Mouse (Mus musculus): Measurements from ENCODE around the gene 0610010F05Rik. TPM values are rescaled to one million over a fixed set of nuclear protein-coding genes. Genes with fewer than 3 reads are reported as not detected.
A peak's percentile ranks its signal among the peaks of the same experiment; 100 is the strongest.

0610010F05Rik gene
- polyA plus RNA-seq, 1 experiment: not detected

DNA sequence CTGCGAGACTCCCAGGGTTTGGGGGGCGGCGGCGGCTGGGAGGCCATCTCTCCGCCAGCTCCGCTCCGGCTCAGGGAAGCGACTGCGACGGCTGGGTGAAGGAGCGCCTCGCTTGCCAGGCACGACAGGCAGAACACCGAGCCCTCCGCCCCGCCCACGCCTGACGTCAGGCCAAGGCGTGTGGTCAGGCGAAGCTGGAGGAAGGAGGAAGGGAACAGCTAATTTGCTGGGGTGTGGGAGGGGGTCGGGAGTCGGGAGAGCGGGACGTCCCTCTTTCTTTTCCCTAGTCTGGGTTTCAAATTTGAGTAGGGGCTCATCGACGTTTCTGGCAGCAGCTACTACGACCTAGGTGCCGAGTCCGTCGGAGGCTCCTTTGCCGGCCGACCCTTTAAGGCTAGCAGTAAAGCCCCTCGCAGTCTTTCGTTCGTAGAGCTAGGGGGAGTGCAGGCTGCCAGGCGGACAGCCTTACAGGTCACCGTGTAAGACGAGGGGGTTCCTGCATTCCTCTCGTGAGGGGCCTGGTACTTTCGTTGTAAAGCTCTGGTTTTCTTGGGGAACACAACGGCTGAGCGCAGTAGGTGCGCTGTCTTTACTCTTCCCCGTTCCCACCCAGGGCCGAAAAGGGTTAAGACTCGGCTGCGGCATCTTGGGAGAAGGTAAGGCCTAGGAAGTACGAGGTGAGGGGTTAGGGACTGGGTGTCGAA, 32.5 kb upstream of the 0610010F05Rik start, which contains the start of gene Pex13:
Pex13 (minus strand) TSS at position 162 of the 704 bp plus-strand sequence.
- TF ChIP-seq CTCF (IDR thresholded peaks at IDR 0.05; ENCODE audit: insufficient read depth, low read depth, low read length) (no peak), POLR2A (IDR thresholded peaks at IDR 0.05; ENCODE audit: insufficient read depth, low read depth, low read length) (peak; percentile 77)
- peak within 1 kb of the TSS; percentile 93 for H3K27ac ChIP-seq (ENCODE audit: insufficient read depth, low read depth, low read length)
- WGBS: under 1% methylated on average over 49 of the region's 49 CpGs
- 0 out of 2 replicates have a peak, but pooled peaks cover 2% of the 10 kb centered on the region for H3K4me1 ChIP-seq (ENCODE audit: control insufficient read depth, insufficient read depth, low read length)
- H3K4me3 ChIP-seq (ENCODE audit: insufficient read depth, low read depth, low read length): peak within 1 kb of the TSS; percentile 84

DNA sequence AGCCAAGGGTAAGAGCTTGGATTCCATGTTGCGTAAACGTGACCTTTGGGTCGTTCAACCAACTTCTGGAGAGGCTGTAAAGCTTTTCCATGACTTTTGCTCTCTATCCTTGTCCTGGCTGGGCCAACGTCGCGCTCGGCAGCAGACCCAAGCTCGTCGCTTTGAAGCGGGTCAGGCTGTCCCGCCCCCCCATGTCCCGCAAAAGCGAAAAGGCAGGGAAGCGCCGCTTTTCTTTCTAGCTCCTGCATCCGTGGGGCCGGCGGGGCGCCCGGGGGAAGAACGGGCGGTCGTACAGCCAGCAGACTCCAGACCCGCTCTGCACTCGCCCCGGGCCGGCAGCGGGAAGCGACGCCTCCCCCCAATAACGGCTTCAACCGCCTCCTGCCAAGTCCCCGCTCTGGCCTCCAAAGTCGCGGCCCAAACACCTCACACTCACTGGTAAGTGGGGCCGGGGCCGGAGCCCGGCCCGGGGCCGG, 31.9 kb upstream of the 0610010F05Rik start, which contains the start of gene Pus10:
Pus10 (plus strand) TSS at position 364 of the 476 bp plus-strand sequence.
- WGBS: under 1% methylated on average over 40 of the region's 40 CpGs
- H3K27ac ChIP-seq (ENCODE audit: insufficient read depth, low read depth, low read length): peak within 1 kb of the TSS; percentile 93
- H3K4me1 ChIP-seq (ENCODE audit: control insufficient read depth, insufficient read depth, low read length): 0 out of 2 replicates have a peak, but pooled peaks cover 2% of the 10 kb centered on the region
- TF ChIP-seq CTCF (IDR thresholded peaks at IDR 0.05; ENCODE audit: insufficient read depth, low read depth, low read length): no peak
- no peak for TF ChIP-seq POLR2A (IDR thresholded peaks at IDR 0.05; ENCODE audit: insufficient read depth, low read depth, low read length)
- H3K4me3 ChIP-seq (ENCODE audit: insufficient read depth, low read depth, low read length): peak within 1 kb of the TSS; percentile 84

DNA sequence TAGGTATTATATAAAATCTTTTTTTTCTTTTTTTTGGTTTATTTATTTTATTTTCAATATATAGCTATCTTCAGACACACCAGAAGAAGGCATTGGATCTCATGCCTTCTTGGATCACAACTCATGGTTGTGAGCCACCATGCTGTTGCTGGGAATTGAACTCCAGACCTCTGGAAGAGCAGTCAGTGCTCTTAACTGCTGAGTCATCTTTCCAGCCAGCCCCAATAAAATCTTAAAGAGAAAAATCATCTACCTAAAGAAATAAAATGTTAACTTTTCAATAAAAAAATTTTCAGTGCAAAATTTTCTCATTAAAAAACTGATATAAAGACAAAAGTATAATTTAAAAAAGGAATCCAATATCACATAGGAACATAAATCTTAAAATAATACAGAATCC, 30.8 kb upstream of the 0610010F05Rik start:
- no peak for TF ChIP-seq CTCF (IDR thresholded peaks at IDR 0.05; ENCODE audit: insufficient read depth, low read depth, low read length)
- TF ChIP-seq POLR2A (IDR thresholded peaks at IDR 0.05; ENCODE audit: insufficient read depth, low read depth, low read length): no peak
- Histone ChIP-seq H3K4me3 (ENCODE audit: insufficient read depth, low read depth, low read length) (no peak overlapping the region), H3K4me1 (ENCODE audit: control insufficient read depth, insufficient read depth, low read length) (0 out of 2 replicates have a peak, but pooled peaks cover 2% of the 10 kb centered on the region), H3K27ac (ENCODE audit: insufficient read depth, low read depth, low read length) (no peak overlapping the region)

DNA sequence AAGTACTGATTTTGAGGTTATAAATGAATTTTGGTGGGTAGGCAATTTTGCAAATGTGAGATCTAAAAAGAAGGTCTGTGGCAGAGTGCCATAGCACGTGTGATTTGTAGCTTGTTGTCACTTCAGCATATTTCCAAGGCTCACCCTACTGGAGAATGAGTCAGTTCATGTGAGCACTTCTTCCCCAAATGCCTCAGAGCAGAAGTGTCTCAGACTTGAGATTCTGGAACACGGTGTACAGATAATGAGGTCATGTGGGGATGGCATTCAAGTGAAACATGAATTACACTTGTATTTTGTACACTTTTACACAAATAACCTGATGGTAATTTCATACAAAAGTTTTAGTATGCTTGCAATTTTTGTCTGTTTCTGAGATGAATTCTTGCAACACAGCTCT, 24.4 kb upstream of the 0610010F05Rik start:
- no peak overlapping the region for H3K4me3 ChIP-seq (ENCODE audit: insufficient read depth, low read depth, low read length)
- 0 out of 2 replicates have a peak, but pooled peaks cover under 1% of the 10 kb centered on the region for H3K4me1 ChIP-seq (ENCODE audit: control insufficient read depth, insufficient read depth, low read length)
- TF ChIP-seq POLR2A (IDR thresholded peaks at IDR 0.05; ENCODE audit: insufficient read depth, low read depth, low read length) (no peak), CTCF (IDR thresholded peaks at IDR 0.05; ENCODE audit: insufficient read depth, low read depth, low read length) (no peak)
- H3K27ac ChIP-seq (ENCODE audit: insufficient read depth, low read depth, low read length): no peak overlapping the region
- WGBS: 55% methylated on average over 2 of the region's 2 CpGs

DNA sequence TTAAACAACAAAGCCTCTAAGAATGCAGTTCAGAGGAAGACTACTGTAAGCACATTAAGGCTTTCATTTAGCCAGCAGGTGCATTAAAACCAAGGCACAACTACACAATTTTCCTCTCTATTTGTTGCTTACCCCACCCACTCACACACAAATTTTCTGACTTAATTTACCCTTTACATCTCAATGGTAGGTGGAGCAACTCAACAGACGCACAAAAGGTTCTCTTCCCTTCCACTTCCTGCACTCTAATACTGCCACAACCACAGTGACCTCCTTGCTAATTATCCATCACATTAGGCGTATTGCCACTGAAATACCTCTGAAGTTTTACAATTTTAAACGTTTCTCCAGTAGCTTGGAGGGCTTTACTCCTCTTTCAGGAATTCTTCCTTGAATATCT, 20.2 kb upstream of the 0610010F05Rik start:
- H3K4me3 ChIP-seq (ENCODE audit: insufficient read depth, low read depth, low read length): no peak overlapping the region
- TF ChIP-seq POLR2A (IDR thresholded peaks at IDR 0.05; ENCODE audit: insufficient read depth, low read depth, low read length) (no peak), CTCF (IDR thresholded peaks at IDR 0.05; ENCODE audit: insufficient read depth, low read depth, low read length) (no peak)
- no peak overlapping the region for H3K27ac ChIP-seq (ENCODE audit: insufficient read depth, low read depth, low read length)
- WGBS: 36% methylated on average over 3 of the region's 3 CpGs
- H3K4me1 ChIP-seq (ENCODE audit: control insufficient read depth, insufficient read depth, low read length): no peaks in the 10 kb centered on the region

DNA sequence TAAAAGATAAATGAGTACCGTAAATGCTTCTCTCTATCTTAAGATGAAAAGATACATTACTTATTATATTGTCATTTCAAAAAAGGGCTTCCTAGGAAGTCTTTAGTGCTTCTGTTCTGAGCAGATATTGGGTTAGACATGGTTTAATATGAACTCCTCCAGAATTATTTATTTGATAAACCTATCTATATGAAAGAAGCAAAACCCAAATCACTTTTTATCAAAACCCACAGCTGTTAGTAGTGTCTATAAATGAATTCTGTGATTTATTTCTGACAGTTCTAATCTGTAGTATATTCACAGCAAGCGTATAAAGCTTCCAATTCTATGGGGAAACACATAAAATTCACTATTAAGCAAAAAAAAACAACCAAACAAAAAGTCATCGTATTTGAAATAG, 14.4 kb upstream of the 0610010F05Rik start:
- 93% methylated on average over 3 of the region's 3 CpGs for WGBS
- H3K4me3 ChIP-seq (ENCODE audit: insufficient read depth, low read depth, low read length): no peak overlapping the region
- H3K4me1 ChIP-seq (ENCODE audit: control insufficient read depth, insufficient read depth, low read length): no peaks in the 10 kb centered on the region
- H3K27ac ChIP-seq (ENCODE audit: insufficient read depth, low read depth, low read length): no peak overlapping the region
- no peak for TF ChIP-seq POLR2A (IDR thresholded peaks at IDR 0.05; ENCODE audit: insufficient read depth, low read depth, low read length)
- no peak for TF ChIP-seq CTCF (IDR thresholded peaks at IDR 0.05; ENCODE audit: insufficient read depth, low read depth, low read length)

DNA sequence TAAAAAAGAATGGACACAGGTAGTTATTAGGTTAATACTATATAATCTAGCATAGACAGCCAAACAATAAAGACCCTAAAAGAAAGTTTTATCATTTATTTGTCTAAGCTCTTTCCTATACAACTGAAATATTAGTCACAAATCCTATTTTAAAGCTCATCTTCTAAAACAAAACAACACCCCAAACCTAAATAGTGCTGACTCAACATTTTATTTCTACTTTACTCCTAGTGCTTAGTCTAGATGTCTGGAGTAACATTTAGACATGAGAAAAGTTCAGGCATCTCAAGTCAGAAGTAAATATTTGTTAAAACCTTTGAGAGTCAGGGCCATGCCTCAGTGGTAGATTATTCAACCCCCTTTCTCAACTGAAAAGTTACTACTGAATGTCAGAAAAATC, 14.0 kb upstream of the 0610010F05Rik start:
- Histone ChIP-seq H3K4me1 (ENCODE audit: control insufficient read depth, insufficient read depth, low read length) (no peaks in the 10 kb centered on the region), H3K4me3 (ENCODE audit: insufficient read depth, low read depth, low read length) (no peak overlapping the region), H3K27ac (ENCODE audit: insufficient read depth, low read depth, low read length) (no peak overlapping the region)
- no peak for TF ChIP-seq POLR2A (IDR thresholded peaks at IDR 0.05; ENCODE audit: insufficient read depth, low read depth, low read length)
- TF ChIP-seq CTCF (IDR thresholded peaks at IDR 0.05; ENCODE audit: insufficient read depth, low read depth, low read length): no peak

DNA sequence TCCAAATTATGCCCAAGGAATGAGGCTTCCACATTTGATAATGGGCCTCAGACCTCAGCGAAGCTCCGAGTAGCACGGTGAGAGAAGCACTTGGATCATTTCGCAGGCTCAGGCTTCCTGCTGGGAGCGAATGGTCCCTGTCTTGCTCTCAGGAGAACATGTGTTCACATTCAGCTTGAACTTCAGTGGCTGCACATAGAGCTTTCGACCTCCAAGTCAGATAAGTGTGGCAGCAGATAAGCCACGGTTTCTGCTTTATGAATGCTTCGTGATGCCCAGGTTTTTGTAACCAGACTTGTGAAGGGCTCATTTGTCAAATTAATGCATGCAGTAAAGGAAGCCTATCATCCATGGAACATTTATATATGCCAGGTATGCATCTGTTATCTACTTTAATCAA, 1.1 kb upstream of the 0610010F05Rik start:
- 66% methylated on average over 8 of the region's 8 CpGs for WGBS
- Histone ChIP-seq H3K4me1 (ENCODE audit: control insufficient read depth, insufficient read depth, low read length) (no peaks in the 10 kb centered on the region), H3K4me3 (ENCODE audit: insufficient read depth, low read depth, low read length) (no peak overlapping the region), H3K27ac (ENCODE audit: insufficient read depth, low read depth, low read length) (no peak overlapping the region)
- TF ChIP-seq CTCF (IDR thresholded peaks at IDR 0.05; ENCODE audit: insufficient read depth, low read depth, low read length): no peak
- TF ChIP-seq POLR2A (IDR thresholded peaks at IDR 0.05; ENCODE audit: insufficient read depth, low read depth, low read length): no peak

DNA sequence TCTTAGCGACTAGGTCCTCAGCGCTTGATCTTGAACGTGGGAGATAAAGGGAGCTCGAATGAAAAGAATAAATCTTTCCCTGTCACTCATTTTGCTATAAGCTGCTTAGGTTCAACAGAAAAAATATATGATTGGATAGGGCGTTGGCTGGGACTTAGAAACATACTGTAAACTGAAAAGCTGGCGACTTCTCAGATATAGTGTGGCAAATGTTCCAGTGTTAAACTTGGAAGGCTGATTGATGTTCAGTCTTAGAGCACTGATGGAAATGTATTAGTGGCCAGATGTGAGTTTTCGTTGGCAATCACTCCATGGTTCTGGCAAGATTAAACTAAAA, 408 bp upstream of the 0610010F05Rik start:
- TF ChIP-seq POLR2A (IDR thresholded peaks at IDR 0.05; ENCODE audit: insufficient read depth, low read depth, low read length): no peak
- H3K4me1 ChIP-seq (ENCODE audit: control insufficient read depth, insufficient read depth, low read length): no peaks in the 10 kb centered on the region
- peak overlapping the region; percentile 92 for H3K4me3 ChIP-seq (ENCODE audit: insufficient read depth, low read depth, low read length)
- WGBS: 1% methylated on average over 7 of the region's 7 CpGs
- H3K27ac ChIP-seq (ENCODE audit: insufficient read depth, low read depth, low read length): no peak overlapping the region
